Mouse (Mus musculus): ENCODE results near the gene Omg. TPM values are rescaled to one million over a fixed set of nuclear protein-coding genes. Genes with fewer than 3 reads are reported as not detected.

Gene Omg
- total RNA-seq, 2 experiments from 2014 or later: 86.0 to 89.5 TPM

DNA sequence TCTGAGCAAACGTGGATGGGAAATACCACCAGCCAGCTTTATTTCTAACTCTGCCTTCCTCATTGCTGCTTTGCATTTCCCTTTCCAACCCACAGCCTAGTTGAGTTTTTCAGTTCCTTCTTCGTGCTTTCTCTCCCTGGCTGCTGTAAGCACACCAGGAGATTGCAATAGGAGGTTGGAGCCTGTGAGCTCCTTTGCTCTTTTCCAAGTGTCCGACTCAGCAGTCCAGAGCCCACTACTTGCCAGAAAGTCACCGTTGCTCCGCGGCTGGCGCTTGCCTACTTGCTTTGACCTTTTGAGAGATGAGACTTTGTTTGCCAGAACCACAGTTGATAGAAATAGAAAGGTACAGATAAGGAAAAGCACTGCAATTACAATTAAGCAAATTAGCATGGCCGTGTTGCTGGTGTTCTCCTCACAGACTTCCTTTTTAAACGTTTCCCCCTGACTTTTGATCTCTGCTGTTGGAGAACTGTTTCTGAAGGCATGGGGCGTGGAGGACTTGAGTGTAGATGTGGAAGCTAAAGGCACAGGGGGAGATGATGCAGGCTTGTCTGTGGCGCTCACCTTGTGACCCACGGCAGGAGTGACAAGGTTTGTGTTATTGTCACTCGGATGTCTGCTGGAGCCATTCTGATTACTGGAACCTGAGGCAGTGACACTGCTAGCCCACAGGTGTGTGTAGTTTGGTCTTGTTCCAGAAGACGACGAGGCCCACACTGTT is 23.3 kb upstream of the Omg start:
- no peak overlapping the region for H3K4me3 ChIP-seq
- TF ChIP-seq CTCF (conservative IDR thresholded peaks at IDR 0.05): no peak
- H3K27ac ChIP-seq: peak overlapping the region; percentile 43
- DNase-seq (ENCODE audit: low spot score in 2 of 2): no peak

GRCm38 (mm10) chr11:79526549-79526948 is 22.7 kb upstream of the Omg start:
- DNase-seq (ENCODE audit: low spot score in 2 of 2): no peak
- H3K27ac ChIP-seq: peak overlapping the region; percentile 43; the same call in 1 of the 2 replicates
- TF ChIP-seq CTCF (conservative IDR thresholded peaks at IDR 0.05): no peak
- no peak overlapping the region for H3K4me3 ChIP-seq

DNA sequence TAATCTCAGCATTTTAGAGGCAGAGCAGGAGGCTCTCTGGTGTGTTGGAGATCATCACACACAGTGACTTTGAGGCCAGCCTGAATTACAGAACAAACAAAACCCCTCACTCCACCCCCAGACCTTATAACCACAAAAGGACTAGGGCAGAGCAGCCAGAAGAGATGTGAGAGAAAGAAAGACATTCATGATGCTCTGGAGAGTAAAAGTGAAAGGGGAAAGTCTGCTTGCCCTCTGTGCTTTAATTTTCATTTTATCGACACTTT is 20.4 kb upstream of the Omg start:
- H3K4me3 ChIP-seq: no peak overlapping the region
- no peak for DNase-seq (ENCODE audit: low spot score in 2 of 2)
- TF ChIP-seq CTCF (conservative IDR thresholded peaks at IDR 0.05): no peak

GRCm38 (mm10) chr11:79523560-79524309 is 19.9 kb upstream of the Omg start, which contains the start of gene Evi2b:
Gene Evi2b, minus strand, starts transcription at chr11:79523762.
- TF ChIP-seq CTCF (conservative IDR thresholded peaks at IDR 0.05): no peak
- no peak for DNase-seq (ENCODE audit: low spot score in 2 of 2)
- Histone ChIP-seq H3K4me3 (no peak within 1 kb of the TSS), H3K27ac (0 out of 2 replicates have a peak within 1 kb of the TSS, but pooled peaks have one; percentile 2)

More for the DNA sequence above, 20.4 kb upstream of the Omg start:
- H3K27ac ChIP-seq: 0 out of 2 replicates have a peak overlapping the region, but pooled peaks have one; percentile 2

- no peak for TF ChIP-seq CTCF (conservative IDR thresholded peaks at IDR 0.05)
- H3K4me3 ChIP-seq: no peak overlapping the region
- DNase-seq (ENCODE audit: low spot score in 2 of 2): no peak
- no peak overlapping the region for H3K27ac ChIP-seq
These were observed 19.1 kb upstream of the Omg start for GRCm38 (mm10) chr11:79522944-79523343.

GRCm38 (mm10) chr11:79521930-79522329 is 18.0 kb upstream of the Omg start:
- H3K4me3 ChIP-seq: no peak overlapping the region
- TF ChIP-seq CTCF (conservative IDR thresholded peaks at IDR 0.05): 0 out of 2 replicates have a peak, but pooled peaks have one; percentile 29
- DNase-seq (ENCODE audit: low spot score in 2 of 2): no peak
- H3K27ac ChIP-seq: no peak overlapping the region

DNA sequence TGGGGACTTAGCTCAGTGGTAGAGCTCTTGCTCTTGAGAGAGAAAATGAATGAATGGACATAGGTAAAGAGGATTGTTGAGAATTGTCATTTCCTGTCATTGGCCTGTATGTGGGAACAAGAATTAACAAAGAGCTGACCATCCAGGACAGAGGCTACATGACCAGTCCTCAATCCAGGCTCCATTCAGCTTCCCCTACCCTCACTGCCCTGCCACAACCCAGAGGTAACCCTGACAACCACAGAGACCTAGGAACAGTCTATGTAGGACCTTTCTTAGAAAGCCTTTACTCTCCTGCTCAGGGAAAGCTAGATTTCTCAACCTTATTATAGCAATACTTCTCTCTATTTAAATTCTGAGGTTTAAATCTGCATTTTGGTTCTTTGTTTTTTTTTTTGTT is 16.9 kb upstream of the Omg start:
- H3K4me3 ChIP-seq: no peak overlapping the region
- TF ChIP-seq CTCF (conservative IDR thresholded peaks at IDR 0.05): no peak
- DNase-seq (ENCODE audit: low spot score in 2 of 2): no peak
- H3K27ac ChIP-seq: peak overlapping the region; percentile 71; the same call in 1 of the 2 replicates

GRCm38 (mm10) chr11:79519878-79520291 is 16.0 kb upstream of the Omg start:
- Histone ChIP-seq H3K27ac (peak overlapping the region; percentile 71), H3K4me3 (no peak overlapping the region; the same call in 1 of the 2 replicates)
- no peak for TF ChIP-seq CTCF (conservative IDR thresholded peaks at IDR 0.05)
- DNase-seq (ENCODE audit: low spot score in 2 of 2): peak in 1 of 2 experiments; percentile 31

DNA sequence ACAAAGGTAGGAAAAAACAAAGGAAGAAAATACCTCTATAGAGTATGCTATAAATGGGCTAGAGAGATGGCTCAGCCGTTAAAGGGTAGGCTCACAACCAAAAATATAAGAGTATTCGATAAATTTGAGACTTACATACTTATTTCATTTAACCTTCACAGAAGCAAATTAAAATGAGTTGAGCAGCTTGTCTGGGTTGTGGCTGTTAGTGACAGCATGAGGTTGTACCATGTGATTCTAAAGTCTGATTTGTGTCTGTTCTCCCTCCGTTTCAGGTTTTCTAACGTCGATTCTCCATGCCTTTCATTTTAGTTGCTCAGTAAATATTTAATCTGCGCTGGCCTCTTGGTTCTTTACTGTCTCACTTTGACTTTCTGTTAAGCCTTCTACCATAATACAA is 15.4 kb upstream of the Omg start:
- Histone ChIP-seq H3K4me3 (no peak overlapping the region; the same call in 1 of the 2 replicates), H3K27ac (peak overlapping the region; percentile 71)
- TF ChIP-seq CTCF (conservative IDR thresholded peaks at IDR 0.05): no peak
- DNase-seq (ENCODE audit: low spot score in 2 of 2): no peak

GRCm38 (mm10) chr11:79515798-79516197 is 11.9 kb upstream of the Omg start:
- Histone ChIP-seq H3K4me3 (no peak overlapping the region), H3K27ac (no peak overlapping the region)
- no peak for DNase-seq (ENCODE audit: low spot score in 2 of 2)
- TF ChIP-seq CTCF (conservative IDR thresholded peaks at IDR 0.05): no peak

DNA sequence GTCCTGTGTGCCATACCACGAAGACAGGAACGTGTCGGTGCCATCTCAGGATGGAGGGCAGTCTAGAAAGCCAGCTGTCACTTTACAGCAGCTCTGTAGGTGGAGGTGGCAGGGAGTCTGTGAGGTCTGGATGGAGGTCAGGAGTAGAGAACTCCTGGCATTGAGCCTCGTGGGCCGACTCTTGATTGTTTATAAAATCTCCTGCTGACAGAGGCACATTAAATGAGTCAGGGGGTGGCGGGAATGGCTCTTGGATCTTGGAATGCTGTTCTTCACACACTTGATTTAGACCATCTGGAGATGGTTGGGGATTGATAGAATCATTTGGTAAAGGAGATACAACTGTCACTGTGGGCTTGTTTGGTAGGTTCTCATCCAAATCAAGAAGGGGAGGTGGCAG is 11.4 kb upstream of the Omg start:
- no peak for DNase-seq (ENCODE audit: low spot score in 2 of 2)
- no peak overlapping the region for H3K4me3 ChIP-seq
- TF ChIP-seq CTCF (conservative IDR thresholded peaks at IDR 0.05): no peak
- H3K27ac ChIP-seq: no peak overlapping the region

GRCm38 (mm10) chr11:79511970-79512369 is 8.1 kb upstream of the Omg start:
- Histone ChIP-seq H3K27ac (no peak overlapping the region), H3K4me3 (no peak overlapping the region)
- no peak for DNase-seq (ENCODE audit: low spot score in 2 of 2)
- peak; percentile 43 for TF ChIP-seq CTCF (conservative IDR thresholded peaks at IDR 0.05)

DNA sequence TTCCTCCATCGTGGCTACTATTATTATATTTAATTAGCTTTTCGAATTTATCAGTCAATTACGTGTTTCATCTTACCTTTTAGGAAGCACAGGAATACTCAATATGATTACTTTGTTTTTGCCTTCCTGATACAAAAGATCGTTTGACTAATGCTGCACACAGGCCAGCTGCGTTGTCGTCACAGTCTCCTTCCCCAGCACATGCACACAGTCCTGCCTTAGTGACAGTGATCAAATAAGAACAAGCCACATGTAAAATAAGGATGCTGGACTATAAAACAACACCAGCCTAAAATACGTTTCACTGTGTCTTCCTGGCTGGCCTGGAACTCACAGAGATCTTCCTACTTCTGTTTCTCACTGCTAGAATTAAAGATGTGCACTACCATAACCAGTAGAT is 622 bp upstream of the Omg start:
- H3K27ac ChIP-seq: peak overlapping the region; percentile 97
- TF ChIP-seq CTCF (conservative IDR thresholded peaks at IDR 0.05): no peak
- H3K4me3 ChIP-seq: peak overlapping the region; percentile 58; the same call in 1 of the 2 replicates
- no peak for DNase-seq (ENCODE audit: low spot score in 2 of 2)

All from layer of hippocampus, adult 2 months (tissue).